Comparison of ENCODE assay signal across 8 mouse cellular contexts in genomic region chr7:112023150-112023600, GRCm38 (mm10). TPM values are rescaled to one million over a fixed set of nuclear protein-coding genes. Genes with fewer than 3 reads are reported as not detected.
DNase-seq lines count a peak whose midpoint lies in the region; ATAC-seq lines count a peak whose summit lies in the region.

Gene Usp47, plus strand, starts transcription at chr7:112023504.

- peaks cover 8% of the 10 kb centered on the region for H3K36me3 ChIP-seq in megakaryocyte, embryonic 14.5 days (replicated peaks; ENCODE audit: low read length)

- no peaks in the 10 kb centered on the region for H3K27me3 ChIP-seq in megakaryocyte, embryonic 14.5 days (replicated peaks)

- peak; percentile 69 for ATAC-seq in inflammation-experienced regulatory T-cells, adult 6 months

- no peaks in the 10 kb centered on the region for H3K9me3 ChIP-seq in megakaryocyte, embryonic 14.5 days

- peak within 1 kb of the TSS; percentile 97 for H3K4me3 ChIP-seq in megakaryocyte, embryonic 14.5 days (replicated peaks)

- DNase-seq in adrenal gland, adult (ENCODE audit: inconsistent age in 2 of 2, low spot score in 1 of 2) = peak; percentile 84 to 95
- DNase-seq in embryo, embryonic 10 days (ENCODE audit: low spot score) = peak; percentile 87
- DNase-seq in gastrocnemius, postnatal 14 days = peak; percentile 87
- peak; percentile 47 to 81 for DNase-seq in left cerebral cortex, adult 9 months (ENCODE audit: low spot score in 2 of 2)
- DNase-seq in right cerebral cortex, adult 2 months (ENCODE audit: low spot score in 2 of 2) = peak; percentile 75 to 82
- peak; percentile 86 for DNase-seq in urinary bladder, postnatal 14 days (ENCODE audit: low spot score)

- intact Hi-C loops in gastrocnemius, postnatal 14 days (cut with DNase I; ENCODE audit: low total_unique reads) = no loop called here

- H3K4me1 ChIP-seq in megakaryocyte, embryonic 14.5 days = peaks cover 39% of the 10 kb centered on the region

RNA-seq across cellular contexts. Expression of gene Usp47, which starts in this region (rescaled TPM):
- 100 to 1,000 TPM; 123 to 126 TPM for total RNA-seq in gastrocnemius, postnatal 14 days (2021)
- 10 to 100 TPM; 16.1 to 20.7 (median 19.9) TPM for polyA plus RNA-seq in inflammation-experienced regulatory T-cells, adult 6 months (2017; shearing (Covaris generic))
- 0.80 and 3.0 TPM in 2 replicates for polyA plus RNA-seq in megakaryocyte, embryonic 14.5 days (2012; ENCODE audit: insufficient read depth, low replicate concordance)

Comparison
In these comparisons a context has a peak if more than half of its experiments do, and no peak if none do; other contexts are left out.
1. Peak in every context shown above with its lines: DNase-seq, ATAC-seq and H3K4me3 ChIP-seq.